Mouse (Mus musculus) erythroblast, adult 5-6 weeks (primary cell): ENCODE results near the gene Shc2. TPM values are rescaled to one million over a fixed set of nuclear protein-coding genes. Genes with fewer than 3 reads are reported as not detected.
A peak's percentile ranks its signal among the peaks of the same experiment; 100 is the strongest.

ENCODE experiments used
- ATAC-seq: replicated peaks from 2 replicates; pipeline ENCODE4 v1.8.0; 2016; ENCODE audit warnings: moderate number of reproducible peaks, mild to moderate bottlenecking, moderate TSS enrichment, inconsistent platforms; ENCODE audit not compliant: poor library complexity, low FRiP score, severe bottlenecking
- total RNA-seq, 2 experiments: library from RNA; stranded (forward) in 1 of 2; stranded (reverse) in 1 of 2; fragments of 150-400 nt in 1 of 2; fragments of 200-764, 138-1000 nt in 1 of 2; gene quantifications; 2 replicates each; pipeline versions ENCODE4 v1.2.3 to v1.2.4; 2015 to 2017; ENCODE audit warnings: low replicate concordance in 2 of 2

The Shc2 gene
- total RNA-seq, 2 experiments from 2014 or later, result not detected

- no peak for ATAC-seq
These were observed 51.5 kb downstream of the Shc2 start for GRCm38 (mm10) chr10:79586243-79586642.

- ATAC-seq, result no peak
These were observed 52.0 kb downstream of the Shc2 start for GRCm38 (mm10) chr10:79585723-79586122.

GRCm38 (mm10) chr10:79585136-79585535 is 52.6 kb downstream of the Shc2 start:
- ATAC-seq, result no peak

GRCm38 (mm10) chr10:79584426-79584825 is 53.3 kb downstream of the Shc2 start:
- no peak for ATAC-seq

- no peak for ATAC-seq
These were observed 53.7 kb downstream of the Shc2 start for GRCm38 (mm10) chr10:79584021-79584420.

- no peak for ATAC-seq
These were observed 56.2 kb downstream of the Shc2 start for GRCm38 (mm10) chr10:79581501-79581900.

GRCm38 (mm10) chr10:79580811-79581210 is 56.9 kb downstream of the Shc2 start:
- ATAC-seq, result peak; percentile 70; the same call in 1 of the 2 replicates

GRCm38 (mm10) chr10:79580356-79580755 is 57.4 kb downstream of the Shc2 start:
- ATAC-seq, result no peak

- no peak for ATAC-seq
These were observed 57.9 kb downstream of the Shc2 start for GRCm38 (mm10) chr10:79579781-79580180.

- no peak for ATAC-seq
These were observed 58.8 kb downstream of the Shc2 start for GRCm38 (mm10) chr10:79578891-79579290.

GRCm38 (mm10) chr10:79578276-79578675 is 59.4 kb downstream of the Shc2 start:
- ATAC-seq, result no peak

- ATAC-seq, result no peak
These were observed 60.3 kb downstream of the Shc2 start for GRCm38 (mm10) chr10:79577376-79577775.

GRCm38 (mm10) chr10:79575754-79576153 is 62.0 kb downstream of the Shc2 start:
- ATAC-seq, result no peak

- ATAC-seq, result no peak
These were observed 62.9 kb downstream of the Shc2 start for GRCm38 (mm10) chr10:79574796-79575195.

- no peak for ATAC-seq
These were observed 63.4 kb downstream of the Shc2 start for GRCm38 (mm10) chr10:79574350-79574749.

- ATAC-seq, result no peak
These were observed 64.1 kb downstream of the Shc2 start for GRCm38 (mm10) chr10:79573611-79574010.

GRCm38 (mm10) chr10:79571314-79571713 is 66.4 kb downstream of the Shc2 start:
- no peak for ATAC-seq

- ATAC-seq, result no peak
These were observed 67.8 kb downstream of the Shc2 start for GRCm38 (mm10) chr10:79569921-79570320.

Other genes starting within 250 kb of the Shc2 start
- gene Vmn2r83, start 169.2 kb downstream of the Shc2 start, total RNA-seq (2015; ENCODE audit: low replicate concordance), result not detected in 2 replicates
- not detected in 2 replicates for gene Vmn2r83, start 169.2 kb downstream of the Shc2 start, total RNA-seq (2017; ENCODE audit: low replicate concordance)
- gene Plpp2, start 104.1 kb downstream of the Shc2 start, total RNA-seq (2015; ENCODE audit: low replicate concordance), result 2.1 and 7.1 TPM in 2 replicates
- gene Plpp2, start 104.1 kb downstream of the Shc2 start, total RNA-seq (2017; ENCODE audit: low replicate concordance), result 0.43 TPM in 1 of 2 replicates, not detected in the other
- 1.5 TPM in 1 of 2 replicates, not detected in the other for gene Mier2, start 82.7 kb downstream of the Shc2 start, total RNA-seq (2015; ENCODE audit: low replicate concordance)
- 1.9 TPM in 1 of 2 replicates, not detected in the other for gene Mier2, start 82.7 kb downstream of the Shc2 start, total RNA-seq (2017; ENCODE audit: low replicate concordance)
- gene Theg, start 50.6 kb downstream of the Shc2 start, total RNA-seq (2015; ENCODE audit: low replicate concordance), result not detected in 2 replicates
- gene Theg, start 50.6 kb downstream of the Shc2 start, total RNA-seq (2017; ENCODE audit: low replicate concordance), result not detected in 2 replicates
- not detected in 2 replicates for gene C2cd4c, start 23.9 kb downstream of the Shc2 start, total RNA-seq (2015; ENCODE audit: low replicate concordance)
- not detected in 2 replicates for gene C2cd4c, start 23.9 kb downstream of the Shc2 start, total RNA-seq (2017; ENCODE audit: low replicate concordance)
- gene Odf3l2, start 7.8 kb upstream of the Shc2 start, total RNA-seq (2015; ENCODE audit: low replicate concordance), result not detected in 2 replicates
- not detected in 2 replicates for gene Odf3l2, start 7.8 kb upstream of the Shc2 start, total RNA-seq (2017; ENCODE audit: low replicate concordance)
- not detected in 2 replicates for gene Madcam1, start 26.6 kb upstream of the Shc2 start, total RNA-seq (2015; ENCODE audit: low replicate concordance)
- 0.84 TPM in 1 of 2 replicates, not detected in the other for gene Madcam1, start 26.6 kb upstream of the Shc2 start, total RNA-seq (2017; ENCODE audit: low replicate concordance)
- gene Tpgs1, start 31.5 kb upstream of the Shc2 start, total RNA-seq (2015; ENCODE audit: low replicate concordance), result 2.9 and 6.3 TPM in 2 replicates
- 0.56 and 0.68 TPM in 2 replicates for gene Tpgs1, start 31.5 kb upstream of the Shc2 start, total RNA-seq (2017; ENCODE audit: low replicate concordance)
- 20.5 and 25.9 TPM in 2 replicates for gene Cdc34, start 44.3 kb upstream of the Shc2 start, total RNA-seq (2015; ENCODE audit: low replicate concordance)
- 36.7 and 46.1 TPM in 2 replicates for gene Cdc34, start 44.3 kb upstream of the Shc2 start, total RNA-seq (2017; ENCODE audit: low replicate concordance)
- not detected in 2 replicates for gene Gzmm, start 51.1 kb upstream of the Shc2 start, total RNA-seq (2015; ENCODE audit: low replicate concordance)
- 1.7 TPM in 1 of 2 replicates, not detected in the other for gene Gzmm, start 51.1 kb upstream of the Shc2 start, total RNA-seq (2017; ENCODE audit: low replicate concordance)
- 913 and 945 TPM in 2 replicates for gene Bsg, start 66.6 kb upstream of the Shc2 start, total RNA-seq (2015; ENCODE audit: low replicate concordance)
- 805 and 888 TPM in 2 replicates for gene Bsg, start 66.6 kb upstream of the Shc2 start, total RNA-seq (2017; ENCODE audit: low replicate concordance)
- gene Hcn2, start 78.7 kb upstream of the Shc2 start, total RNA-seq (2015; ENCODE audit: low replicate concordance), result not detected in 2 replicates
- not detected in 2 replicates for gene Hcn2, start 78.7 kb upstream of the Shc2 start, total RNA-seq (2017; ENCODE audit: low replicate concordance)
- gene Polrmt, start 108.7 kb upstream of the Shc2 start, total RNA-seq (2015; ENCODE audit: low replicate concordance), result 3.6 and 4.8 TPM in 2 replicates
- gene Polrmt, start 108.7 kb upstream of the Shc2 start, total RNA-seq (2017; ENCODE audit: low replicate concordance), result 1.1 and 5.0 TPM in 2 replicates
- gene Fgf22, start 117.2 kb upstream of the Shc2 start, total RNA-seq (2015; ENCODE audit: low replicate concordance), result not detected in 2 replicates
- gene Fgf22, start 117.2 kb upstream of the Shc2 start, total RNA-seq (2017; ENCODE audit: low replicate concordance), result 0.26 TPM in 1 of 2 replicates, not detected in the other
- gene Rnf126, start 129.0 kb upstream of the Shc2 start, total RNA-seq (2015; ENCODE audit: low replicate concordance), result 11.3 and 12.1 TPM in 2 replicates
- 2.6 and 10.7 TPM in 2 replicates for gene Rnf126, start 129.0 kb upstream of the Shc2 start, total RNA-seq (2017; ENCODE audit: low replicate concordance)
- gene Fstl3, start 139.4 kb upstream of the Shc2 start, total RNA-seq (2015; ENCODE audit: low replicate concordance), result 1.7 and 5.8 TPM in 2 replicates
- gene Fstl3, start 139.4 kb upstream of the Shc2 start, total RNA-seq (2017; ENCODE audit: low replicate concordance), result not detected in 2 replicates
- 30.5 and 45.0 TPM in 2 replicates for gene Prss57, start 153.0 kb upstream of the Shc2 start, total RNA-seq (2015; ENCODE audit: low replicate concordance)
- 6.8 and 14.3 TPM in 2 replicates for gene Prss57, start 153.0 kb upstream of the Shc2 start, total RNA-seq (2017; ENCODE audit: low replicate concordance)
- gene Palm, start 155.7 kb upstream of the Shc2 start, total RNA-seq (2015; ENCODE audit: low replicate concordance), result 9.4 and 12.5 TPM in 2 replicates
- gene Palm, start 155.7 kb upstream of the Shc2 start, total RNA-seq (2017; ENCODE audit: low replicate concordance), result 4.5 and 10.0 TPM in 2 replicates
- gene Misp, start 183.1 kb upstream of the Shc2 start, total RNA-seq (2015; ENCODE audit: low replicate concordance), result not detected in 2 replicates
- gene Misp, start 183.1 kb upstream of the Shc2 start, total RNA-seq (2017; ENCODE audit: low replicate concordance), result not detected in 2 replicates
- gene Ptbp1, start 216.5 kb upstream of the Shc2 start, total RNA-seq (2015; ENCODE audit: low replicate concordance), result 45.2 and 66.7 TPM in 2 replicates
- 38.2 and 53.2 TPM in 2 replicates for gene Ptbp1, start 216.5 kb upstream of the Shc2 start, total RNA-seq (2017; ENCODE audit: low replicate concordance)
- 420 and 449 TPM in 2 replicates for gene Prtn3, start 236.6 kb upstream of the Shc2 start, total RNA-seq (2015; ENCODE audit: low replicate concordance)
- 114 and 118 TPM in 2 replicates for gene Prtn3, start 236.6 kb upstream of the Shc2 start, total RNA-seq (2017; ENCODE audit: low replicate concordance)
- 2.1 and 3.1 TPM in 2 replicates for gene Plppr3, start 236.7 kb upstream of the Shc2 start, total RNA-seq (2015; ENCODE audit: low replicate concordance)
- gene Plppr3, start 236.7 kb upstream of the Shc2 start, total RNA-seq (2017; ENCODE audit: low replicate concordance), result 4.9 and 6.8 TPM in 2 replicates
- 996 and 1,031 TPM in 2 replicates for gene Elane, start 248.3 kb upstream of the Shc2 start, total RNA-seq (2015; ENCODE audit: low replicate concordance)
- gene Elane, start 248.3 kb upstream of the Shc2 start, total RNA-seq (2017; ENCODE audit: low replicate concordance), result 253 and 405 TPM in 2 replicates